Mouse (Mus musculus): Measurements from ENCODE around the gene Slc6a12. TPM values are rescaled to one million over a fixed set of nuclear protein-coding genes. Genes with fewer than 3 reads are reported as not detected.

The Slc6a12 gene
- polyA plus RNA-seq, 1 experiment from 2014 or later, result 0.11 TPM

DNA sequence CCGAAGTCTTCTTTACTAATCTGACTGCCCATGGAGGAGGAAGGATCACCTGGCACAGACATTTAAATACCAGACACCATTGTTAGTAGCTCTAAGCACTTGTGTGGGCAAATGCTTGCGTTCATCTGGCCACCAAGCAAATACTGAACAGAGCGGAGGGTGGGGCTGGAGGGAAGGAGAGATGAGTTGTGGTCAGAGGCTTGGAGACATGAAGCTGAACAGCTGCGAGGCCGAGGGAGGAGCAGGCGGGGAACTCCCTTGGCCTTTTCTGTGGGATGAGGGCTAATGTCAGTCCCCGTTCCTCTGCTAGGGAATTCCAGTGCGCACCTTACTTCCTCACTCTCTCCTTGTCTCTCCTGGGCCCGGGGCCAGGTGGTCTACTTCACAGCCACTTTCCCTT, 17.1 kb upstream of the Slc6a12 start:
- TF ChIP-seq EP300 (optimal IDR thresholded peaks at IDR 0.05) (no peak), CTCF (IDR thresholded peaks at IDR 0.05; ENCODE audit: low read depth) (no peak)
- WGBS, result 48% methylated on average over 9 of the region's 9 CpGs
- DNase-seq (ENCODE audit: low spot score), result no peak

DNA sequence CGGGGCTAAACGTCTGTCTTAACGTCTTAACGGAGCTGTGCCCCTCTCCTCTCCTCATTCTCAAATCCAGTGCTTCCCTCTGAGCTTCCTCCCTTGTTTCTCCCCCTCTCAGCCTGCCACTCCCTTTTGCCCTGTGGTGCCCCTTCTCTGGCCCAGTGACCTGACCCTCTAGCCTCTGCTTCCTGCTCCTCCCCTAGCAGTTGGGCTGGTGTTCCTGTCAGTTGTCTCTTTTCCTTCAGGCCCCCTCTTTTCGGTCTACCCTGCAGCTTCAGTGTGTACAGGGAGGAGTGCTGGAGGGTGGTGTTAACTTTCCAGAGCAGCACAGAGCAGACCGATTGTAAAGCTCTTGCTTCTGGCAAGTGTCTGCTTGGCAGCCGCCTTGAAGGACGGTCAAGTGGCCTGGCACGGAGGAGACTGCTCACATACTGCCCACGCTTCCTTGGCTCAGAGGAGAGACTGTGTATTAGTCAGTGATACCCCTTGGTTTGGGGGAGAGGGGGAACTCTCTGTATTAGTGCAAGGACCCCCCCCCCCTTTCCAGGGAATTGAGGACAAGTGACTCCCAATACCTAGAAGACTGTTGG, 16.3 kb upstream of the Slc6a12 start:
- Histone ChIP-seq H3K4me2 (replicated peaks; ENCODE audit: low read depth) (no peak overlapping the region), H3K4me1 (replicated peaks; ENCODE audit: control insufficient read depth, insufficient read depth) (no peaks in the 10 kb centered on the region), H3K9me3 (ENCODE audit: control insufficient read depth, low read length) (no peaks in the 10 kb centered on the region), H3K9ac (ENCODE audit: low read length) (no peak overlapping the region), H3K36me3 (ENCODE audit: control insufficient read depth, insufficient read depth, low read length) (no peaks in the 10 kb centered on the region), H3K27me3 (ENCODE audit: control insufficient read depth, insufficient read depth, low read length) (no peaks in the 10 kb centered on the region), H3K4me3 (ENCODE audit: low read depth, low read length) (no peak overlapping the region), H3K27ac (replicated peaks) (no peak overlapping the region)
- ATAC-seq (ENCODE audit: low FRiP score, low TSS enrichment), result peak; percentile 39; the same call in 1 of the 2 replicates
- TF ChIP-seq CTCF (IDR thresholded peaks at IDR 0.05; ENCODE audit: low read depth) (no peak), EP300 (optimal IDR thresholded peaks at IDR 0.05) (no peak)
- 50% methylated on average over 10 of the region's 10 CpGs for WGBS
- no peak for DNase-seq (ENCODE audit: low spot score)

More for the DNA sequence above, 17.1 kb upstream of the Slc6a12 start:
- no peaks in the 10 kb centered on the region for H3K9me3 ChIP-seq (ENCODE audit: control insufficient read depth, low read length)
- H3K36me3 ChIP-seq (ENCODE audit: control insufficient read depth, insufficient read depth, low read length), result no peaks in the 10 kb centered on the region
- H3K4me3 ChIP-seq (ENCODE audit: low read depth, low read length), result no peak overlapping the region
- no peaks in the 10 kb centered on the region for H3K27me3 ChIP-seq (ENCODE audit: control insufficient read depth, insufficient read depth, low read length)
- peak; percentile 33; the same call in 1 of the 2 replicates for ATAC-seq (ENCODE audit: low FRiP score, low TSS enrichment)
- no peak overlapping the region for H3K27ac ChIP-seq (replicated peaks)
- H3K4me2 ChIP-seq (replicated peaks; ENCODE audit: low read depth), result no peak overlapping the region
- no peaks in the 10 kb centered on the region for H3K4me1 ChIP-seq (replicated peaks; ENCODE audit: control insufficient read depth, insufficient read depth)
- no peak overlapping the region for H3K9ac ChIP-seq (ENCODE audit: low read length)

DNA sequence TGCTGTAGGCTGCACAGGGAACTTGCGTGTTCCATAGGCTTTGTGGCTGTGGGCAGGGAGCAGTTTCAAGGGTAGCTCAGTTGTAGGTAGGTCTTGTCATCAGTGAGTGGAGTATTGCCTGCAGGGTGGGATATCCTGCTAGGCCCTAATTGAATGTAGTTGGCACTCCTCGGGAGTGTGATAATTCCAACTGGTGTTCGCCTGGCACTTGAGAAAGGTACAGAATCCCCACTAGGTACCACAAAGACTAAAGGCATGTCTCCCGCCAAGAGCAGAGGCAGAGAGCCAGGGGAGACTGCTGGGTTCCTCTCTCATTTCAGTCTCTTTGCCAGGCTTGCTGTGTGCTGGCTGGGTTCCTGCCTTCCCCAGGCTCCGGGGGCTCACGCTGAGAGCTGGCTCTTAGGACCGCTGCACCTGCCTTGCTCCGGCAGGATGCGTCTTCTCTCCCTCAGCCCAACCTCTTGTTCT, 14.4 kb upstream of the Slc6a12 start:
- H3K9me3 ChIP-seq (ENCODE audit: control insufficient read depth, low read length), result no peaks in the 10 kb centered on the region
- no peak for DNase-seq (ENCODE audit: low spot score)
- ATAC-seq (ENCODE audit: low FRiP score, low TSS enrichment), result no peak
- H3K27me3 ChIP-seq (ENCODE audit: control insufficient read depth, insufficient read depth, low read length), result no peaks in the 10 kb centered on the region
- no peaks in the 10 kb centered on the region for H3K36me3 ChIP-seq (ENCODE audit: control insufficient read depth, insufficient read depth, low read length)
- H3K4me2 ChIP-seq (replicated peaks; ENCODE audit: low read depth), result no peak overlapping the region
- no peak overlapping the region for H3K27ac ChIP-seq (replicated peaks)
- H3K4me3 ChIP-seq (ENCODE audit: low read depth, low read length), result no peak overlapping the region
- H3K9ac ChIP-seq (ENCODE audit: low read length), result no peak overlapping the region
- TF ChIP-seq EP300 (optimal IDR thresholded peaks at IDR 0.05) (no peak), CTCF (IDR thresholded peaks at IDR 0.05; ENCODE audit: low read depth) (no peak)
- WGBS, result 64% methylated on average over 9 of the region's 9 CpGs
- no peaks in the 10 kb centered on the region for H3K4me1 ChIP-seq (replicated peaks; ENCODE audit: control insufficient read depth, insufficient read depth)

DNA sequence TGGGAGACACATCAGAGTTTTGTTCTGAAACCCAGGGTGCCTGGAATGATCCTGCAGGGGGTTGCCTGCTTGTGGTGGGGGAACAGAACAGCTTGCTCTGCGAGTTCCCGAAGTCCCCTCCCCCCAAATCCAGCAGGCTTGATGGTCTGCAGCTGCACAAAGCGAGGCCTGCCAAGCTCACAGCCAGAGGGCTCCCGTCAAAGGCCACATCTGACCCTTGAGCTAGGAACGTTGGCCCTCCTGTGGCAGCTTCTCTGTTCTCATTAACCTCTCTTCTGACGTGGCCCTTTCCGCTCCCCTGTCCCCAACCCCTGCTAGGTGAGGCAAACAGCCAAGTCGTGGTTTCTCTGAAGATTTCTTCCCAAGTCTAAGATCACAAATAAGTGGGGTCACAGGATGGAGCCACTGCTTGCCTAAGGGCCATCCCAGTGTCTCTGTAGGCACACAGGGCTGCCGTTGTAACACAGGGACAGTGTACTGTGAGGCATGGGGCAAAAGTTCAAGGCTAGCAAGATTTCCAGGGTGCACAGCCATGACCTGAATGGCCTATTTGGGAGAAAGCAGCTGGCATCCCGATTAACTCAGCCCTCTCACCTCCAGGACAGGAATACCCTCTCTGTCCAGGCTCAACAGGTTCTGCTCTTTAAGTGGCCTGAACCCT, 12.9 kb upstream of the Slc6a12 start:
- Histone ChIP-seq H3K4me3 (ENCODE audit: low read depth, low read length) (no peak overlapping the region), H3K4me2 (replicated peaks; ENCODE audit: low read depth) (no peak overlapping the region), H3K27me3 (ENCODE audit: control insufficient read depth, insufficient read depth, low read length) (no peaks in the 10 kb centered on the region), H3K36me3 (ENCODE audit: control insufficient read depth, insufficient read depth, low read length) (no peaks in the 10 kb centered on the region), H3K4me1 (replicated peaks; ENCODE audit: control insufficient read depth, insufficient read depth) (no peaks in the 10 kb centered on the region), H3K27ac (replicated peaks) (no peak overlapping the region), H3K9me3 (ENCODE audit: control insufficient read depth, low read length) (no peaks in the 10 kb centered on the region), H3K9ac (ENCODE audit: low read length) (no peak overlapping the region)
- DNase-seq (ENCODE audit: low spot score) (no peak), ATAC-seq (ENCODE audit: low FRiP score, low TSS enrichment) (peak; percentile 29; the same call in 1 of the 2 replicates)
- WGBS, result 19% methylated on average over 10 of the region's 10 CpGs
- no peak for TF ChIP-seq EP300 (optimal IDR thresholded peaks at IDR 0.05)
- peak; percentile 28 for TF ChIP-seq CTCF (IDR thresholded peaks at IDR 0.05; ENCODE audit: low read depth)

DNA sequence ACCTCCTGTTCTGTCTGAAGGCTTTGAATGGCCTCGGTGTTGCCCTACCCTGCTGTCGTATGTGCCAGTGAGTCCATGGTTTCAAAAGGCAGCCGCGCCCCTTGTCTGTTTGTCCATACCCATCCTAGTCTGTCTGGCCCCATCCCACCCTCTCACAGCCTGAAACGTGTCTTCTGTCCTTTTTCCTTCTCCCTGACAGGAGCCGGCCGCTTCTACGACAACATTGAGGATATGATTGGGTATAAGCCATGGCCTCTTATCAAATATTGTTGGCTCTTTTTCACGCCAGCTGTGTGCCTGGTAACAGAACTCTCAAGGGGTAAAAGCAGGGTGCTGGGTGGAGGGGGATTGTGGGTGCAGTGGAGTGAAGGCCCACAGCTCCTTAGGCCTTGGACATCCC, 7.0 kb upstream of the Slc6a12 start:
- no peak overlapping the region for H3K9ac ChIP-seq (ENCODE audit: low read length)
- H3K27ac ChIP-seq (replicated peaks), result no peak overlapping the region
- DNase-seq (ENCODE audit: low spot score), result no peak
- no peaks in the 10 kb centered on the region for H3K36me3 ChIP-seq (ENCODE audit: control insufficient read depth, insufficient read depth, low read length)
- H3K27me3 ChIP-seq (ENCODE audit: control insufficient read depth, insufficient read depth, low read length), result no peaks in the 10 kb centered on the region
- 74% methylated on average over 9 of the region's 9 CpGs for WGBS
- H3K4me1 ChIP-seq (replicated peaks; ENCODE audit: control insufficient read depth, insufficient read depth), result no peaks in the 10 kb centered on the region
- H3K4me2 ChIP-seq (replicated peaks; ENCODE audit: low read depth), result no peak overlapping the region
- no peak for TF ChIP-seq EP300 (optimal IDR thresholded peaks at IDR 0.05)
- TF ChIP-seq CTCF (IDR thresholded peaks at IDR 0.05; ENCODE audit: low read depth), result no peak
- ATAC-seq (ENCODE audit: low FRiP score, low TSS enrichment), result no peak
- H3K9me3 ChIP-seq (ENCODE audit: control insufficient read depth, low read length), result no peaks in the 10 kb centered on the region
- H3K4me3 ChIP-seq (ENCODE audit: low read depth, low read length), result no peak overlapping the region

DNA sequence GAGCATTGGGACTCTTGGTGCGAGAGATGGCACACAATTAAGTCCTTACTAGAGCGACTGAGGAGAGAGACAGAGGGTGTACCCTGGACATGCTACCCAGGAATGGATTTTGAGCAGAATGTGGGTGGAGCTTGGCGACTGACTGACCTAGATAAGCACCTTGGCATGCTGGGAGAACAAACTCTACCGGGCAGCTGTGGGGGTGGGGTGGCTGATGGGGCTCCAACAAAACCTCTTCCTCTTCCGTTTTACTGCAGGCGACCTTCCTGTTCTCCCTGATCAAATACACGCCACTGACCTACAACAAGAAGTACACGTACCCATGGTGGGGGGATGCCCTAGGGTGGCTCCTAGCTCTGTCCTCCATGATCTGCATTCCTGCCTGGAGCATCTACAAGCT, 6.3 kb upstream of the Slc6a12 start:
- no peaks in the 10 kb centered on the region for H3K27me3 ChIP-seq (ENCODE audit: control insufficient read depth, insufficient read depth, low read length)
- DNase-seq (ENCODE audit: low spot score) (no peak), ATAC-seq (ENCODE audit: low FRiP score, low TSS enrichment) (no peak)
- no peak overlapping the region for H3K27ac ChIP-seq (replicated peaks)
- H3K9ac ChIP-seq (ENCODE audit: low read length), result no peak overlapping the region
- H3K4me3 ChIP-seq (ENCODE audit: low read depth, low read length), result no peak overlapping the region
- H3K4me1 ChIP-seq (replicated peaks; ENCODE audit: control insufficient read depth, insufficient read depth), result no peaks in the 10 kb centered on the region
- no peak for TF ChIP-seq CTCF (IDR thresholded peaks at IDR 0.05; ENCODE audit: low read depth)
- no peak for TF ChIP-seq EP300 (optimal IDR thresholded peaks at IDR 0.05)
- no peaks in the 10 kb centered on the region for H3K36me3 ChIP-seq (ENCODE audit: control insufficient read depth, insufficient read depth, low read length)
- 48% methylated on average over 8 of the region's 8 CpGs for WGBS
- no peaks in the 10 kb centered on the region for H3K9me3 ChIP-seq (ENCODE audit: control insufficient read depth, low read length)
- no peak overlapping the region for H3K4me2 ChIP-seq (replicated peaks; ENCODE audit: low read depth)
